Mouse (Mus musculus) E14TG2a.4 (cell line): ENCODE measurements around the gene Zfp827.

Experiments used
- H3K27me3 ChIP-seq: 2 replicates; pipeline ENCODE4 v1.6.1; 2014; ENCODE audit warnings: low read length, control low read depth; ENCODE audit not compliant: insufficient read depth
- H3K36me3 ChIP-seq: 2 replicates; pipeline ENCODE4 v1.6.1; 2014; ENCODE audit warnings: low read length, control low read depth; ENCODE audit not compliant: insufficient read depth
- H3K4me1 ChIP-seq: replicated peaks from 2 replicates; pipeline ENCODE4 v1.6.1; 2014; ENCODE audit warnings: low read depth, low read length, control low read depth
- H3K4me3 ChIP-seq: replicated peaks from 2 replicates; pipeline ENCODE4 v1.5.1; 2014; ENCODE audit warnings: mild to moderate bottlenecking, low read length
- H3K9me3 ChIP-seq: 2 replicates; pipeline ENCODE4 v1.6.1; 2014; ENCODE audit warnings: low read length, control low read depth
- CTCF ChIP-seq: conservative IDR thresholded peaks from 2 replicates; pipeline ENCODE4 v1.5.1; 2014; ENCODE audit warnings: low read length
- NANOG ChIP-seq: IDR thresholded peaks from 2 replicates; pipeline ENCODE4 v1.6.1; 2014; ENCODE audit warnings: borderline replicate concordance, low read length, mixed read lengths
- POU5F1 ChIP-seq: IDR thresholded peaks from 2 replicates; pipeline ENCODE4 v1.6.1; 2014; ENCODE audit warnings: low read length, borderline replicate concordance

Gene Zfp827

DNA sequence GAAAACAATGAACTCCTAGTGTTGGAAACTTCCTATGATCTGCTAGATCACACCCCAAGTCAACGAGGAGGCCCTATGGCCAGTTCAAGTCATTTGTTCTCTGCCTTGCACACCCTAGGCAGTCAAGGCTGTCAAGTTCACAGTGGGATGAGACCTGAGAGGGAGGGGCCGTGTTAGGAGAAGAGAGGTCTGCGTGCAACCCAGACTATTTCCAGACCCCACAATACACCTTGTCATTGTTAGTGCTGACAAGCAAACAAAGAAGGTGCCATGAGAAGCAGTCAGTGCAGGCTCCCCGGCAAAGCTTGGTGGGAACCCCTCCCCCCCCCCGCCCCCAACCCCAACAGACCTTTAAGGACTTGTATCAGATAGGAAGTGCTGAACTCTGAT lies 194.5 kb downstream of the Zfp827 start:
- no peaks in the 10 kb centered on the region for H3K36me3 ChIP-seq
- H3K9me3 ChIP-seq = peaks cover 18% of the 10 kb centered on the region
- TF ChIP-seq CTCF (no peak), POU5F1 (no peak), NANOG (no peak)
- H3K27me3 ChIP-seq = no peaks in the 10 kb centered on the region
- peaks cover 5% of the 10 kb centered on the region; the same call in 1 of the 2 replicates for H3K4me1 ChIP-seq
- H3K4me3 ChIP-seq = no peak overlapping the region

DNA sequence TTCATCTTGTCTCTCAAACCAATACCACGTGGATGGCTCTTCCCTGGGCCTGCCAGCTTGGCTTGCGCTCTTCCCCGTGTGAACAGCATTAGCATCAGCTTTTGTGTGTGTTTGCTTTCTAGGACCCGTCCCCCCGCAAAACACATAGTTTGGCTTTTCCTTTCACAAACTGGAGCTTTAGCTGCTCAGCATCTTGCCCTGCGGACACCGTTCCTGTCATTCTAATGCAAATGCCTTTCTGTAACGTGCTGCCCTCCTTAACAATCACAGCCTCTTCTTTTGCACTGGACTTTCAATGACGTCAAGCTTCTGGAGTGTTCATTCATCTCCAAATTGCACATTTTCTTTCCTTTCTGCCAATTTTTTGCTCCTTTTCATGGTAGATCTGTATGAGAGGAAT lies 196.1 kb downstream of the Zfp827 start:
- Histone ChIP-seq H3K36me3 (no peaks in the 10 kb centered on the region), H3K4me1 (peaks cover 5% of the 10 kb centered on the region; the same call in 1 of the 2 replicates), H3K4me3 (no peak overlapping the region), H3K9me3 (peaks cover 18% of the 10 kb centered on the region), H3K27me3 (no peaks in the 10 kb centered on the region)
- no peak; the same call in 1 of the 2 replicates for TF ChIP-seq POU5F1
- no peak for TF ChIP-seq CTCF
- TF ChIP-seq NANOG = no peak

DNA sequence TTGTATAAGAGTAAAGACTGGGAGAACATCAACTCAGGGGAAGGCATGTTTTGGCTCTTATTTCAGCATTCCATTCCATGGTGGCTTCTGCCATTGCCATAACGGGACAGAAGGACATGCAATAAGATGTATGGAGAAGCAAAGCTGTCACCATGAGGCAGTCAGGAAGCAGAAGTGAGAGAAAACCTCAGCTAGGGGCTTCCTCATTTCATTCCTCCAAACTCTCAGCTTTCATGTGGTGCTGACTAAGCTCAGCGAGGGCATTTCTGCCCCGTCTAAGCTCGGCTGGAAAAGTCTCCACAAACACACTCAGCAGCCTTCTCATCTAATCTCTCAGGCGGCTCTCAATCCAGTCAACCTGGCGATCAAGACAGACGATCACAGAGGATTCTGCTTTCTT lies 197.3 kb downstream of the Zfp827 start:
- H3K9me3 ChIP-seq = peaks cover 18% of the 10 kb centered on the region
- H3K36me3 ChIP-seq = no peaks in the 10 kb centered on the region

DNA sequence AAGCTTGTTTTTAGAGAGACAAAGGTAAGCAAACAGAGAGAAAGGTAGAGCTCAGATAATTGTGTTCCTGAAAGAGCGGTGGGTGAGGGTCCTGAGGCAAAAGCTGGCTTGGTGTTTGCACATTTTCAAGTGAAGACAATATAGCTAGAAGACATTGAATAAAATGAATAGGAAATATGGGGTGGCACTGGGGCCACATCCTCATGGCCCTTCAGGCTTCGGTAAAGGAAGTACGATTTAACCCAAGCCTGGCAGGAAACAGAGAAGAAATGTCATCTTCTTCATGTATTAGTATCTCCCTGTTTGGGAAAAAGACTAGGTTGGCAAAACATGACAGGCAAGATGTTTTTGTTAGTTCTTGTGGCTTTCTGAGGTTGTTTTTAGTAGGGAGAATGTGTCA lies 197.8 kb downstream of the Zfp827 start:
- TF ChIP-seq POU5F1 (no peak), NANOG (no peak), CTCF (no peak)
- no peaks in the 10 kb centered on the region for H3K36me3 ChIP-seq
- no peak overlapping the region for H3K4me3 ChIP-seq
- peaks cover 19% of the 10 kb centered on the region for H3K4me1 ChIP-seq
- peaks cover 18% of the 10 kb centered on the region for H3K9me3 ChIP-seq
- no peaks in the 10 kb centered on the region for H3K27me3 ChIP-seq

More for the DNA sequence above, 197.3 kb downstream of the Zfp827 start:
- no peak overlapping the region for H3K4me3 ChIP-seq
- TF ChIP-seq NANOG = no peak
- no peak for TF ChIP-seq POU5F1
- TF ChIP-seq CTCF = no peak
- H3K4me1 ChIP-seq = peaks cover 15% of the 10 kb centered on the region
- no peaks in the 10 kb centered on the region for H3K27me3 ChIP-seq

DNA sequence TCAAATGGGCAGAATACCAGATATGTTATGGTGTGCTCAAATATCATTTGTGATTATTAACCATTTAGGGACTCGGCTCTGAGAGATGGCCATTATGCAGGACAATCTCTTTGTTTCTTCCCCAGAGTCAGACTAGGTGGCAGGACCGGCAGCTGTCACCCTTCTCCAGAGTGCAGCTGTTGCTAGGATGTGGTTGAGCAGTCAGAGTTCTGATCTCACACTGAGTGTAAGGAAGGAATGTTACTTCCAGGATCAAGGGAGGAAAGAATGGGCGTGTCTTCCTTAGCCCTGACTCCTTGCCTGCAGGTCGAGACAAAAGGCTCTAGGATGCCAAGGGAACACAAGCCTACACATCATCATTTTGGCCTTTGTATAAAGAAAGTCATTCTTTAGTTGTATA lies 199.0 kb downstream of the Zfp827 start:
- no peak for TF ChIP-seq POU5F1
- no peak for TF ChIP-seq CTCF
- no peak overlapping the region for H3K4me3 ChIP-seq
- peaks cover 18% of the 10 kb centered on the region for H3K9me3 ChIP-seq
- H3K4me1 ChIP-seq = peaks cover 19% of the 10 kb centered on the region
- no peaks in the 10 kb centered on the region for H3K27me3 ChIP-seq
- no peaks in the 10 kb centered on the region for H3K36me3 ChIP-seq

DNA sequence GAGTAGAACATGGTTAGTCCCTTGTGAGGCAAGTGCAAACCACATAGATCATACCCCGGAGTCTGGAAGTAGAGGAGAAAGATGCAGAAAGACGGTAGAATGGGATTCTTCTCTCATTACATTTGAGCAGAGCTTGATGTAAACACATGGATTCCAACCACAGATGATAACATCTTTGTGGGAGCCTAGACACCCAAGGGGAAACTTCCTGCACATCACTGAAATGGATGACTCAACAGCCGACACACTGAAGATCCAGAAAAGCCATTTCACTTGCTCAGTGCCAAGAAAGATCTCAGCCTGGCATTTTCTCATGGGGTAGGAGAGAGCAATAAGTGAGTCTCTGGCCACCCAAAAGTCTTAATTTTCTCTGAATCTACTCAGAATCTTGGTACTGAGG lies 199.7 kb downstream of the Zfp827 start:
- no peak for TF ChIP-seq POU5F1
- TF ChIP-seq CTCF = no peak

DNA sequence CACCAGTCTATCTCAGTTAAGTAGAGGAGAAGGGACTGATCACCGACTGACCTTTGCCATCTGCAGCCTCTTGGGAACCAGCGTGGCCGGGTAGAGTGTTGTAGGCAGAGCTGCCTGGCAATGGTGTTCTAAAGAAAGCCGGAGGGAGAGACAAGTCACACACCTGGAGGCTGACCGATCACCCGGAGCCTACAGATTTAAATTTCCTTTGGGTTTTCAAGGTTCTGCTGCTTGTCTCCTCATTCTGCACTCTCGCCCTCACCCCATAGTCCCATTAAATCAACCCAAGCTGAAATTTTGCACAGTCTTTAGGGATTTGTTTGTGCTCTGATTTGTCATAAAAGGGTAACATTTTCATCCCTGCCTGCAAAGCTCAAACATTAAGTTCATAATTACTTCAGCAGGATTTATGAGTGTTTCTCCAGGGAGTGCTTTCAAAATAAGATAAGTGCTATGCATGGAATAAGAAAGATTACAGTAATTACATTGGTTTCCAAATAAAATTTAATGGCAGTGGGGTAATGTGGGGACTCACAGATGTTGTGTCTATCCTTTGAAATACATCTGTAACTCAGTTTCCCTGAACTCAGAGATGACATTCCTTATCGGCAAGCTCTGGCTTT lies 201.1 kb downstream of the Zfp827 start:
- peaks cover 14% of the 10 kb centered on the region for H3K4me1 ChIP-seq
- H3K4me3 ChIP-seq = no peak overlapping the region
- TF ChIP-seq POU5F1 (no peak), NANOG (no peak), CTCF (no peak)
- no peaks in the 10 kb centered on the region for H3K27me3 ChIP-seq
- peaks cover 27% of the 10 kb centered on the region for H3K9me3 ChIP-seq
- no peaks in the 10 kb centered on the region for H3K36me3 ChIP-seq

More for the DNA sequence above, 199.7 kb downstream of the Zfp827 start:
- H3K9me3 ChIP-seq = peaks cover 22% of the 10 kb centered on the region
- H3K36me3 ChIP-seq = no peaks in the 10 kb centered on the region
- no peak overlapping the region for H3K4me3 ChIP-seq
- H3K4me1 ChIP-seq = peaks cover 14% of the 10 kb centered on the region
- H3K27me3 ChIP-seq = no peaks in the 10 kb centered on the region

DNA sequence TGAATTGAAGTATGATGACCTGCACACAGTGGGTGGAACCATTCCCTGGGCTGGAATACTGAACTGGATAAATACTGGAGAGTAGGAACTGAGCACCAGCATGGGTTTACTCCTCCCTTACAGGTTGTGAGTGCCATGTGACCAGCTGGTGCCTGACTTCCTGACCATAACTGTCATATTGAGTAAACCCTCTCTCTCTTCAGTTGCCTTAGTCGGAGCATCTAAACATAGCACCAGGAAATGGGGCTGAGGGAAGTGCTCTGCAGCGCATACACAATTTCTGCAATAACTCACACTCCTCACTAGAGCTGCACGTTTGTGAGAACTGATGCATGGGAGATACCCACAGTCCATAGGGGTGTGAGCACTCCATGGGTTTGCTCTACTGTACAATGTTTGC lies 211.1 kb downstream of the Zfp827 start:
- TF ChIP-seq CTCF (no peak), NANOG (no peak), POU5F1 (no peak)
- Histone ChIP-seq H3K4me1 (no peaks in the 10 kb centered on the region), H3K27me3 (no peaks in the 10 kb centered on the region), H3K36me3 (no peaks in the 10 kb centered on the region), H3K9me3 (no peaks in the 10 kb centered on the region), H3K4me3 (no peak overlapping the region)

DNA sequence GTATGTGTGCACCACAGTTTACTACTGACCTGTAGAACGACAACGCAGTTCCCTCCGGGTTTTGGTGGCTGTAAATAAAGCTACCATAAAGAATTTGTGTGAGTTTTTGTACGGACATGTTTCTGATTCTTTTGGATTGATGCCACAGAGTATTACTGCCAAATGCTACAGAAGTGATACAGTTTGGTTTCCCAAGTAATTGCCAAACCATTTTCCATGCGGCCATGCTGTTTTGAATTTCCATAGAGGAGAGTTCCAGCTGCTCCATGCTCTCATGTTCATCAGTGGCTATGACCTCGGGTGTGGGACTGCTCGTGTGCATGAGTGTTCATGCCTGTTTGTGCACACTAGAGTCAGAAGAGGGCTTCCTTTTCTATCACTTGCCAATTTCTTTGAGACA lies 211.8 kb downstream of the Zfp827 start:
- no peaks in the 10 kb centered on the region for H3K4me1 ChIP-seq
- TF ChIP-seq POU5F1 = no peak
- TF ChIP-seq CTCF = no peak
- TF ChIP-seq NANOG = no peak

More for the DNA sequence above, 211.8 kb downstream of the Zfp827 start:
- H3K27me3 ChIP-seq = no peaks in the 10 kb centered on the region
- H3K4me3 ChIP-seq = no peak overlapping the region
- no peaks in the 10 kb centered on the region for H3K9me3 ChIP-seq
- H3K36me3 ChIP-seq = no peaks in the 10 kb centered on the region
